Mouse (Mus musculus) stomach, postnatal 0 days (tissue): ENCODE measurements around the gene Ccdc183. TPM values are rescaled to one million over a fixed set of nuclear protein-coding genes. Genes with fewer than 3 reads are reported as not detected.

ENCODE experiments used
- ATAC-seq: fragments of 200-750 bp; cut with Nextera tagmentation; 2 replicates; pipeline ENCODE4 v1.8.0; 2017; ENCODE audit not compliant: low FRiP score, low TSS enrichment
- DNase-seq: peaks from one replicate; pipeline ENCODE4 v3.0.0-alpha.2; 2016; ENCODE audit warnings: low spot score
- H3K27ac ChIP-seq: fragments of 300-500 bp; sonication (generic); replicated peaks from 2 replicates; pipeline ENCODE4 v1.5.1; 2014; ENCODE audit warnings: mild to moderate bottlenecking, control low read depth
- H3K27me3 ChIP-seq: fragments of 300-500 bp; sonication (generic); 2 replicates; pipeline ENCODE4 v1.6.1; 2014; ENCODE audit warnings: low read length; ENCODE audit not compliant: control insufficient read depth, insufficient read depth
- H3K36me3 ChIP-seq: fragments of 300-500 bp; sonication (generic); 2 replicates; pipeline ENCODE4 v1.6.1; 2014; ENCODE audit warnings: low read length, mixed read lengths; ENCODE audit not compliant: control insufficient read depth, insufficient read depth
- H3K4me1 ChIP-seq: fragments of 300-500 bp; sonication (generic); replicated peaks from 2 replicates; pipeline ENCODE4 v1.6.1; 2014; ENCODE audit warnings: antibody characterized with exemption; ENCODE audit not compliant: control insufficient read depth, insufficient read depth
- H3K4me2 ChIP-seq: fragments of 300-500 bp; sonication (generic); replicated peaks from 2 replicates; pipeline ENCODE4 v1.6.1; 2014; ENCODE audit warnings: low read depth, mild to moderate bottlenecking, control low read depth, moderate library complexity
- H3K4me3 ChIP-seq: fragments of 300-500 bp; sonication (generic); 2 replicates; pipeline ENCODE4 v1.5.1; 2014; ENCODE audit warnings: low read depth, low read length, control low read depth
- H3K9ac ChIP-seq: fragments of 300-500 bp; sonication (generic); 2 replicates; pipeline ENCODE4 v1.6.1; 2014; ENCODE audit warnings: mild to moderate bottlenecking, low read length, control low read depth, mixed read lengths
- H3K9me3 ChIP-seq: fragments of 300-500 bp; sonication (generic); 2 replicates; pipeline ENCODE4 v1.6.1; 2016; ENCODE audit warnings: low read length; ENCODE audit not compliant: control insufficient read depth
- CTCF ChIP-seq: IDR thresholded peaks from 2 replicates; pipeline ENCODE4 v1.5.1; 2016; ENCODE audit warnings: antibody characterized with exemption, low read depth, mild to moderate bottlenecking, moderate library complexity
- EP300 ChIP-seq: optimal IDR thresholded peaks from 2 replicates; pipeline ENCODE3; 2016; ENCODE audit warnings: antibody characterized with exemption
- whole genome bisulfite sequencing: fragments of 180-500 bp; shearing (Covaris S2); extraction: QIAGEN DNeasy Blood & Tissue Kit; methylation state at CpG from one replicate; pipeline ENCODE4 v1.1.7; 2014; 5-methylcytosine and 5-hydroxymethylcytosine counted together
- polyA plus RNA-seq: library from polyadenylated mRNA; unstranded; fragments of >200 nt; fragmentation: Nextera tagmentation; extraction: Ambion mirVana; gene quantifications from 2 replicates; pipeline ENCODE4 v1.2.1, GENCODE M21; 2015

Ccdc183 gene
- polyA plus RNA-seq, 1 experiment from 2014 or later: 0.21 TPM

DNA sequence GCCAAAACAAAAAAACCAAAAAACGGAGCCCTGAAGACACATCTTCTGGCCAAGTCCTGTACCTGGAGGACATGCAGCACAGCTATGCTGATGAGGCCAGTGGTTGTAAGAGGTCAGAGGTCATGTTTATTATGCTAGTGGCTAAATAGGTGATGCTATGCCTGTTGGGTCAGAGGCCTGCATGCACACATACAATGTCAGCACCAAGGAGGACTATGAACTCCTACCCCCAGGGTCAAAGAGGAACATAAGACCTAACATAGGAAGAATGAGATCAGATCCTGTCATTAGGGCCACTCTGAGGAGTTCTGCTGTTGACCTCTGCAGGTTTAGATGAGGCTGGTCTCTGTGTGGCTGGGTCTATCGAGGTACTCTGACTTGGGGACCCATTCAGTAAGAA is 17.4 kb downstream of the Ccdc183 start:
- ATAC-seq: no peak
- Histone ChIP-seq H3K4me2 (no peak overlapping the region), H3K27me3 (no peaks in the 10 kb centered on the region), H3K9ac (no peak overlapping the region), H3K4me3 (no peak overlapping the region), H3K36me3 (peaks cover 40% of the 10 kb centered on the region), H3K4me1 (no peaks in the 10 kb centered on the region), H3K9me3 (no peaks in the 10 kb centered on the region), H3K27ac (no peak overlapping the region)
- WGBS: 76% methylated on average over 2 of the region's 2 CpGs
- DNase-seq: no peak
- TF ChIP-seq EP300: no peak
- no peak for TF ChIP-seq CTCF

DNA sequence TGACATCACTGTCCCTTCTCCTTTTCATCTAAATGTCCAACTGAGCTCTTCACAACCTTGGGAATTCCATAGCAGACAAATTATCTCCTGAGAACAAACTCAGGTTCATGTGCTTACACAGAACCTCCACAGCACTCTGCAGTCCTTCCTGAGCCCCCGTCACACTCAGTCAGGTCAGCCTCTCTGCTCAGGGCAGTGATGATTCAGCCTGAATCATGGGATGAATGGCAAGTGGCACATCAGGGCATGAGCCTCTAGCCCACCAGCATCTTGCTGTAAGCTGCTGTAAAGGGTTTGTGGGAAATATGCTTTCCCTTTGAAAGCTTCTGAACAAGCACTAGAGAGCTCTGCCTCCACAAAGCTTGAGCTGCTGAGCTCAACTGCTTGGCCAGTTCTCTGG is 18.7 kb downstream of the Ccdc183 start:
- Histone ChIP-seq H3K9me3 (no peaks in the 10 kb centered on the region), H3K4me1 (no peaks in the 10 kb centered on the region), H3K4me2 (no peak overlapping the region), H3K4me3 (no peak overlapping the region), H3K36me3 (peaks cover 42% of the 10 kb centered on the region), H3K9ac (no peak overlapping the region), H3K27ac (no peak overlapping the region), H3K27me3 (no peaks in the 10 kb centered on the region)
- no peak for TF ChIP-seq EP300
- no peak for TF ChIP-seq CTCF
- ATAC-seq (no peak), DNase-seq (no peak)
- WGBS: 93% methylated on average over 1 of the region's 1 CpGs

DNA sequence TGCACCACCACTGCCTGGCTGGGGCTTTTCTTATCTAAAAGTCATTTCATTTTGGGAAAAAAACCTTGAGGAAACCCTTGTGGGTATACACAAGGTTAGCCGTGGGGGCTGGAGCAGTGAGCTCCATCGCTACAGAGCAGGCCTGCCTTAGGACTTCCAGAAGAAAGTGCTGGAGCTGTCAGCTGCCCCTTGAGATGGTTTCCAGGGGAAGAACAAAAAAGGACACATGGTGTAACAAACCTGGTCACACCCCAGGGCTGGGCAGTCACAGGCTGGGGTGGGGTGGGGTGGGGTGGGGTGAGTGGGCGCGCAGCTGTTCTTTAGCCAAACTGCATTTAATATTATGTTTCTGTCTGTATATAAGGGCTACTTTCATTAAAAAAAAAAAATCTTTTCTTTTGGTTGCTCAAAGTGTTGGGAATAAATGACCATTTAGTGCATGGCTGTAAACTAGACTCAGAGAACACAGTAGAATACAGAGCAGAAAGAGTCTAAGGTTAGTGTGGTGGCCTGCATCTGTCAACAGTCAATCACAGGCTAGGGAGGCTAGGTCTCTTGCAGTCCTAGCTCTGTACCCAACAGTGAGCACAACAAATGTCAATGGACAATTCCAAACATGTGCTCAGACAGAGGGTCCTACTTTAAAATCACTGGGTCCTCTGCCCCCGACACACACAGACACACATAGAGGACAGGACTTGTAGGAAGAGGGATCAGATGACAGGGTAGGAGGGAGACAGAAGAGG is 20.5 kb downstream of the Ccdc183 start:
- no peak overlapping the region for H3K9ac ChIP-seq
- no peaks in the 10 kb centered on the region for H3K27me3 ChIP-seq
- no peak overlapping the region for H3K4me3 ChIP-seq
- no peak overlapping the region for H3K4me2 ChIP-seq
- WGBS: 89% methylated on average over 5 of the region's 5 CpGs
- H3K9me3 ChIP-seq: no peaks in the 10 kb centered on the region
- no peaks in the 10 kb centered on the region for H3K4me1 ChIP-seq
- ATAC-seq: no peak
- DNase-seq: no peak
- peaks cover 46% of the 10 kb centered on the region for H3K36me3 ChIP-seq
- TF ChIP-seq CTCF: no peak
- TF ChIP-seq EP300: no peak
- H3K27ac ChIP-seq: no peak overlapping the region

DNA sequence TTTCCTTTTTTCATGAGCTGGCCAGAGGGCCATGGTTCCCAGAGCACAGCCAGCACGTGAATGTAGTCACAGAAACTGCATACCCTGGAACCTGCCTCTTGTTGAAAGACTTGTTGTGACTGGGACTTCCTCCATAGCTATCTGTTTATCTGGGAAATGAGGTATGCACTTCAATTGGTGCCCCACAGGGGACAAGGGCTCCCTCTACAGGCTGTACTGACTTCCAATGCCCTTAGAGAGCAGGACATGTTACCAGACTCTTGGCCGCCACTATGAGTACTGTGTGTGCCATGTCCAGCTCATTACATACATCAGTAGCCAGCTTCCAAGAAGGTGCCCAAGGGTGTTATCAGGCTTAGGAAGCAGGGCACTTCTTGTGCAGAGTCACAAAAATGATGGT is 25.6 kb downstream of the Ccdc183 start:
- Histone ChIP-seq H3K4me2 (no peak overlapping the region), H3K36me3 (peaks cover 28% of the 10 kb centered on the region), H3K4me1 (no peaks in the 10 kb centered on the region), H3K9ac (no peak overlapping the region), H3K4me3 (no peak overlapping the region), H3K9me3 (no peaks in the 10 kb centered on the region), H3K27me3 (no peaks in the 10 kb centered on the region), H3K27ac (no peak overlapping the region)
- peak; percentile 68 for TF ChIP-seq CTCF
- TF ChIP-seq EP300: no peak
- 71% methylated on average over 2 of the region's 2 CpGs for WGBS
- ATAC-seq: peak; percentile 45; the same call in 1 of the 2 replicates
- peak; percentile 44 for DNase-seq

DNA sequence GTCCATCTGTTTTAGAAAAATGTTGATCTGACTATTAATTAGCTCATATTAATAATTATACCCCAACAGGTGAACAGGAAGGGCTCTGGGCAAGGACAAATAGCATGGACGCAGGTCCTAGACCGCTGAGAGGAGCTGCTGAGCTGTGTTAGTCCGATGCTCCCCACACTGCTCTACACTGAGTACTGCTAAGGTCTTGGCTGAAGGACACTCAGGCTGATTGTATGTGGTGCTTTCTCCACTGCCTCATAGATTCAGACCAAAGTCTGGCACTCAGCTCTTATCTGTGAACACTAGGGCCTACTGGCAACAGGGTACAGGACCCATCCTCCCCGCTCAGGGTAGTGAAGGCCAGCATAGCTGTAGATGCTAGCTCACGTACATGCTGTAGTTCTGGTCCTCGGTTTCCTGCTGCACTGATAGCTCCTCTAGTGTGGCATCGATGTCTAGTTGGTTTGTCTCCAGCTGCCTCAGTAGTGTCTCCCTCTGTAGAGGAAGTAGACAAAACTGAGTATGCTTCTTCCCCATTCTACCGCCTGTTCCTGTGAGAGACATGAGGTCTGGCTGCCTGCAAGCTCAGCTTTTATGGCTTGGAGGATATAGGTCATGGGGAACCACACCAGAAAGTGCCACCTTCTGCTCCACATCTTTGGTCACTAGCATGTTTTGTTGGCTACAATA is 29.1 kb downstream of the Ccdc183 start:
- Histone ChIP-seq H3K27ac (no peak overlapping the region), H3K9ac (no peak overlapping the region), H3K9me3 (no peaks in the 10 kb centered on the region), H3K27me3 (no peaks in the 10 kb centered on the region), H3K4me2 (no peak overlapping the region), H3K4me3 (no peak overlapping the region), H3K4me1 (no peaks in the 10 kb centered on the region), H3K36me3 (peaks cover 20% of the 10 kb centered on the region)
- TF ChIP-seq EP300 (no peak), CTCF (no peak)
- WGBS: 93% methylated on average over 8 of the region's 8 CpGs
- no peak for ATAC-seq
- DNase-seq: no peak

DNA sequence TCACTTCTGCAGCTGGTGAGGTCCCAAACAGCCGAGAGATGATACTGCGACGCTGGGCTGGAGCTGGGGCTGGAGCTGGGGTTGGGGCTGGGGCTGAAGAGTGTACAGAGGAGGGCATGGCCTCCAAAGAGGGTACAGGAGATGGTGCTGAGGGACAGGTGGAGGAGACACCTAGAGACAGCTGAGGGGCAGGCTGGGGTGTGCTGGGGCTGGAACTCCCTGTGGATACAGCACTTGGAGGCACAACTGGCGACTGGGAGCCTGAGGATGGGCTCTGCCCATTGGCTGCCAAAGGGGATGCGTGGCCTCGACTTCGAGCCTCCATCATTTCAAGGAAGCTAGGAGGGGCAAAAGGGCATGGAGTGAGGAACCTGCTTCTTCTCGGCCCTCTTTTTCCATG is 30.2 kb downstream of the Ccdc183 start:
- no peak for DNase-seq
- Histone ChIP-seq H3K9me3 (no peaks in the 10 kb centered on the region), H3K4me1 (no peaks in the 10 kb centered on the region), H3K27ac (no peak overlapping the region), H3K4me3 (no peak overlapping the region), H3K9ac (no peak overlapping the region), H3K27me3 (no peaks in the 10 kb centered on the region), H3K36me3 (peaks cover 16% of the 10 kb centered on the region), H3K4me2 (no peak overlapping the region)
- WGBS: 94% methylated on average over 8 of the region's 8 CpGs
- no peak for ATAC-seq
- no peak for TF ChIP-seq CTCF
- TF ChIP-seq EP300: no peak
